Mouse (Mus musculus) intestine, embryonic 14.5 days (tissue): ENCODE results near the gene Plxnc1. TPM values are rescaled to one million over a fixed set of nuclear protein-coding genes. Genes with fewer than 3 reads are reported as not detected.

ENCODE experiments used
- ATAC-seq: fragments of 200-750 bp; cut with Nextera tagmentation; replicated peaks from 2 replicates; pipeline ENCODE4 v1.8.0; 2017; ENCODE audit warnings: low read depth, moderate number of reproducible peaks, moderate TSS enrichment, moderate library complexity; ENCODE audit not compliant: low FRiP score, low TSS enrichment
- DNase-seq: peaks from one replicate; pipeline ENCODE4 v3.0.0-alpha.2; 2018; ENCODE audit warnings: low spot score
- H3K27ac ChIP-seq: fragments of 300-500 bp; sonication (generic); 2 replicates; pipeline ENCODE4 v1.5.1; 2014; ENCODE audit warnings: low read depth, mild to moderate bottlenecking, control low read depth
- H3K27me3 ChIP-seq: fragments of 300-500 bp; sonication (generic); replicated peaks from 2 replicates; pipeline ENCODE4 v1.6.1; 2014; ENCODE audit warnings: low read length, control low read depth; ENCODE audit not compliant: control insufficient read depth, insufficient read depth
- H3K36me3 ChIP-seq: fragments of 300-500 bp; sonication (generic); 2 replicates; pipeline ENCODE4 v1.6.1; 2014; ENCODE audit warnings: low read length, control low read depth; ENCODE audit not compliant: control insufficient read depth, insufficient read depth
- H3K4me1 ChIP-seq: fragments of 300-500 bp; sonication (generic); replicated peaks from 2 replicates; pipeline ENCODE4 v1.6.1; 2014; ENCODE audit warnings: low read length, control low read depth, mixed read lengths; ENCODE audit not compliant: control insufficient read depth, insufficient read depth
- H3K4me2 ChIP-seq: fragments of 300-500 bp; sonication (generic); 2 replicates; pipeline ENCODE4 v1.6.1; 2014; ENCODE audit warnings: low read length
- H3K4me3 ChIP-seq: fragments of 300-500 bp; sonication (generic); 2 replicates; pipeline ENCODE4 v1.5.1; 2014; ENCODE audit warnings: low read depth, low read length, control low read depth, mixed read lengths
- H3K9ac ChIP-seq: fragments of 300-500 bp; sonication (generic); 2 replicates; pipeline ENCODE4 v1.6.1; 2014; ENCODE audit warnings: mild to moderate bottlenecking, low read length
- H3K9me3 ChIP-seq: fragments of 300-500 bp; sonication (generic); 2 replicates; pipeline ENCODE4 v1.6.1; 2016; ENCODE audit warnings: low read length, control low read depth; ENCODE audit not compliant: control insufficient read depth
- WGBS: fragments of 180-500 bp; shearing (Covaris S2); extraction: QIAGEN DNeasy Blood & Tissue Kit; methylation state at CpG from one replicate; pipeline ENCODE4 v1.1.7; 2014; 5-methylcytosine and 5-hydroxymethylcytosine counted together
- polyA plus RNA-seq: library from polyadenylated mRNA; unstranded; fragments of >200 nt; fragmentation: Nextera tagmentation; extraction: Ambion mirVana; gene quantifications from 2 replicates; pipeline ENCODE4 v1.2.1, GENCODE M21; 2014

The Plxnc1 gene
- polyA plus RNA-seq, 1 experiment from 2014 or later: 1.2 TPM

GRCm38 (mm10) chr10:94978265-94978822 lies 33.7 kb upstream of the Plxnc1 start:
- DNase-seq (no peak), ATAC-seq (no peak)
- no peaks in the 10 kb centered on the region for H3K36me3 ChIP-seq
- H3K27me3 ChIP-seq: no peaks in the 10 kb centered on the region
- 62% methylated on average over 5 of the region's 5 CpGs for WGBS
- no peak overlapping the region for H3K4me3 ChIP-seq
- no peak overlapping the region for H3K27ac ChIP-seq
- no peaks in the 10 kb centered on the region for H3K9me3 ChIP-seq
- 0 out of 2 replicates have a peak, but pooled peaks cover 7% of the 10 kb centered on the region for H3K4me1 ChIP-seq
- H3K4me2 ChIP-seq: no peak overlapping the region
- no peak overlapping the region for H3K9ac ChIP-seq

- Histone ChIP-seq H3K27me3 (no peaks in the 10 kb centered on the region), H3K9me3 (no peaks in the 10 kb centered on the region), H3K9ac (no peak overlapping the region), H3K4me2 (no peak overlapping the region), H3K4me3 (no peak overlapping the region), H3K36me3 (no peaks in the 10 kb centered on the region), H3K27ac (no peak overlapping the region), H3K4me1 (0 out of 2 replicates have a peak, but pooled peaks cover 3% of the 10 kb centered on the region)
- DNase-seq (no peak), ATAC-seq (no peak)
- WGBS: 59% methylated on average over 5 of the region's 5 CpGs
These were observed 31.7 kb upstream of the Plxnc1 start for GRCm38 (mm10) chr10:94976329-94976728.

- no peak for DNase-seq
- no peak overlapping the region for H3K9ac ChIP-seq
- no peak overlapping the region for H3K27ac ChIP-seq
- no peak overlapping the region for H3K4me2 ChIP-seq
- H3K9me3 ChIP-seq: no peaks in the 10 kb centered on the region
- ATAC-seq: no peak
- 42% methylated on average over 4 of the region's 4 CpGs for WGBS
- no peaks in the 10 kb centered on the region for H3K36me3 ChIP-seq
- H3K4me1 ChIP-seq: 0 out of 2 replicates have a peak, but pooled peaks cover 3% of the 10 kb centered on the region
- H3K4me3 ChIP-seq: no peak overlapping the region
- H3K27me3 ChIP-seq: no peaks in the 10 kb centered on the region
These were observed 30.5 kb upstream of the Plxnc1 start for GRCm38 (mm10) chr10:94975099-94975496.

DNA sequence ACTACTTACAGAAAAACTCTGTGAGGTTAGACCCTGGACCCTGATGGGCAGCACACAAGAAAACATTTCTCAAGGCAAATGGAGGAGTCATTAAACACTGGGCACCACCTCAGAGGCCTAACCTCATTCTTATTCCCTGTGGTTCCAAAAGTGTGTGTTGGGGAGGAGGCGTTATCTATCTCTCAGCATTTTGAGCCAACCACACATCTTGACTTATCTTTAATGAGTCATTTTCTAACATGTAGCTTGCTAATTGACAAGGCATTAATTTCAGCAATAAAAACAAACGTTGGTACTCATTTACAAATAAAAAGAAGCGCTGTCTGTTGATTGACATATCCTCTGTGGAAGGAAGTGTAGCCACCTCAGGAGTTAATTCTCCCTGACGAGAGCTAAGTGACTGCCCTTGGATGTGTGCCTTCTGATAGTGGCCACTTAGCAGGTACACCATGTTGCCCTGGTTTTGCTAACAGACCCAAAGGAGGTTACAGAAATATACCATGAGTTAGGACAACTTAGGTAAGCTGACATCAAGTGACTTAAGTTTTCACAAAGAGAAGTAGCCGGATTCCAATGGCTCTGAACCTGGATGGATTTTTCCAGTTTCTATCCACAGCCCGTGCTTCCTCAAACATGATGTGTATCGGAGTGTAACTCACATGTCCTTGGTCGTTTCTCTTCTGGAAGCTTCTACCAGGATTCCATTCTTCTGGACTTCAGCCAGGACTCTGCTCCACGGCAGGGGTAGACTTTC lies 29.9 kb upstream of the Plxnc1 start:
- no peak for DNase-seq
- no peak overlapping the region for H3K4me3 ChIP-seq
- no peaks in the 10 kb centered on the region for H3K36me3 ChIP-seq
- WGBS: 59% methylated on average over 9 of the region's 9 CpGs
- no peak overlapping the region for H3K4me2 ChIP-seq
- no peaks in the 10 kb centered on the region for H3K27me3 ChIP-seq
- H3K4me1 ChIP-seq: 0 out of 2 replicates have a peak, but pooled peaks cover 3% of the 10 kb centered on the region
- H3K9me3 ChIP-seq: no peaks in the 10 kb centered on the region
- no peak overlapping the region for H3K27ac ChIP-seq
- H3K9ac ChIP-seq: no peak overlapping the region
- no peak for ATAC-seq

- H3K36me3 ChIP-seq: no peaks in the 10 kb centered on the region
- no peak overlapping the region for H3K4me2 ChIP-seq
- DNase-seq: no peak
- WGBS: 71% methylated on average over 3 of the region's 3 CpGs
- no peak overlapping the region for H3K9ac ChIP-seq
- H3K9me3 ChIP-seq: no peaks in the 10 kb centered on the region
- H3K4me1 ChIP-seq: 0 out of 2 replicates have a peak, but pooled peaks cover 3% of the 10 kb centered on the region
- no peaks in the 10 kb centered on the region for H3K27me3 ChIP-seq
- no peak overlapping the region for H3K27ac ChIP-seq
- no peak overlapping the region for H3K4me3 ChIP-seq
- no peak for ATAC-seq
These were observed 27.1 kb upstream of the Plxnc1 start for GRCm38 (mm10) chr10:94971625-94972161.

GRCm38 (mm10) chr10:94970221-94970620 lies 25.6 kb upstream of the Plxnc1 start:
- H3K4me2 ChIP-seq: no peak overlapping the region
- no peaks in the 10 kb centered on the region for H3K36me3 ChIP-seq
- 0 out of 2 replicates have a peak, but pooled peaks cover 3% of the 10 kb centered on the region for H3K4me1 ChIP-seq
- no peaks in the 10 kb centered on the region for H3K27me3 ChIP-seq
- H3K9ac ChIP-seq: no peak overlapping the region
- WGBS: 80% methylated on average over 6 of the region's 6 CpGs
- no peaks in the 10 kb centered on the region; the same call in 1 of the 2 replicates for H3K9me3 ChIP-seq
- H3K27ac ChIP-seq: no peak overlapping the region
- DNase-seq: no peak
- H3K4me3 ChIP-seq: no peak overlapping the region
- ATAC-seq: no peak

- 92% methylated on average over 7 of the region's 7 CpGs for WGBS
These were observed 22.8 kb upstream of the Plxnc1 start for GRCm38 (mm10) chr10:94967468-94967867.

GRCm38 (mm10) chr10:94966789-94967188 lies 22.2 kb upstream of the Plxnc1 start:
- Histone ChIP-seq H3K4me3 (no peak overlapping the region), H3K9me3 (peaks cover 5% of the 10 kb centered on the region), H3K4me1 (no peaks in the 10 kb centered on the region), H3K4me2 (no peak overlapping the region), H3K27me3 (no peaks in the 10 kb centered on the region), H3K9ac (no peak overlapping the region), H3K36me3 (no peaks in the 10 kb centered on the region), H3K27ac (no peak overlapping the region)
- DNase-seq (no peak), ATAC-seq (no peak)
- 90% methylated on average over 7 of the region's 7 CpGs for WGBS

More at GRCm38 (mm10) chr10:94967468-94967867, 22.8 kb upstream of the Plxnc1 start:
- H3K9ac ChIP-seq: no peak overlapping the region
- H3K4me3 ChIP-seq: no peak overlapping the region
- DNase-seq: no peak
- no peaks in the 10 kb centered on the region for H3K36me3 ChIP-seq
- H3K9me3 ChIP-seq: peaks cover 5% of the 10 kb centered on the region
- H3K27ac ChIP-seq: no peak overlapping the region
- no peak for ATAC-seq
- no peaks in the 10 kb centered on the region for H3K4me1 ChIP-seq
- no peak overlapping the region for H3K4me2 ChIP-seq
- no peaks in the 10 kb centered on the region for H3K27me3 ChIP-seq
